Mouse (Mus musculus) 3T3-L1 (cell line): ENCODE data around the gene Ube4b.

ENCODE experiments used
- DNase-seq: peaks from one replicate; pipeline ENCODE4 v3.0.0-alpha.2; 2015; ENCODE audit warnings: low read depth, low spot score

Gene Ube4b

DNA sequence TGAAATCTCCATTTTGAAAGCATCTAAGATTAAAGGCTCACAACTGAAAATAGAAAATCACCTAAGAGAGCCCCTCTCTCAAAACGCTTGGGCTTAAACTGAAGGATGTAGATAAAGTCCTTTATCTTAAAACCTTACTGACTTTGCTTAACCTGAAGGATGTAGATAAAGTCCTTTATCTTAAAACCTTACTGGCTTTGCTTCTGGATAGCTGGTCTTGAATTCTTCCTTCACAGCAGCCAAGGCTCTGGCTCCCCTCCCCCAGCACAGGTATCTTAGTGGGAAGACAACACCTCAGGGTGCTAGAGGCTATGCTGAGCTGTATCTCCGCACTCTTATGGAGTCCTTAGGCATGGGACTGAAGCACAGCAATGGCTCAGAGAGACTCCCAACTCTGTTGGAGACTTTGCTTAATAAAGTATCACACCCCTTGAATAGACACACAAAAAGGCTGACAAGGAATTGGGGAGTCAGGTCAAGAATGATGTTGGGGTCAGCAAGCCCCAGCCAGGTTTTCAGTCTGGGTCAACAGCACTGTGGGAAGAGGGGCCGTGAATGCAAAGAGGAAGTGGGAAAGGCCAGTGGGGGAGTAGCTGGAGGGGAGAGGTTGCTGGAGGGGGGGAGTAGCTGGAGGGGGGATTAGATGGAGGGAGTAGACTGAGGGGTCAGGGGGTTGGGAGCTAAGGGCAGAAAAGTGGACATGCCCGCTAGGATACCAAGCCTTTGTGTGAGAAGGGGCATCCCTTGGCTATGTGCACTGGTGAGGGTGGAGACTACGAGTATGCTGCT, 86.9 kb downstream of the Ube4b start:
- no peak for DNase-seq

DNA sequence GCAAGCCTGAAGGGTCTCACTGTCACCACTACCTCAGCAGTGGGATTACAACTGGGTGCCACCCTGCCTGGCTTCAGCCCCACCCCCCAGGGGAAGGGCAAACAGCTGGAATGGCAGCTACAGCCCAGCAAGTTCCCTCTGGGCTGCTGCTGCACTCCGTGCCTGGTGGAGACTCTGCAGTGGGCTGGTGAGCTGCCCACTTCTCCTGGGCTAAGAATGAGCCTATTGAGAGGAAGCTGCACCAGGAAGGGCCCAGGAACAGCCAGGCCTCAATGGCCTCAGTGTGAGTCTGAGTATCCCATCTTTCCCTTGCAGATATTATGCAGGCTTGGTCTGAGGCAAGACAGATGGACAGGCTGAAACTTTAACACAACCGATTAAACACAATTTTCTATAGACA, 88.4 kb downstream of the Ube4b start:
- no peak for DNase-seq

DNA sequence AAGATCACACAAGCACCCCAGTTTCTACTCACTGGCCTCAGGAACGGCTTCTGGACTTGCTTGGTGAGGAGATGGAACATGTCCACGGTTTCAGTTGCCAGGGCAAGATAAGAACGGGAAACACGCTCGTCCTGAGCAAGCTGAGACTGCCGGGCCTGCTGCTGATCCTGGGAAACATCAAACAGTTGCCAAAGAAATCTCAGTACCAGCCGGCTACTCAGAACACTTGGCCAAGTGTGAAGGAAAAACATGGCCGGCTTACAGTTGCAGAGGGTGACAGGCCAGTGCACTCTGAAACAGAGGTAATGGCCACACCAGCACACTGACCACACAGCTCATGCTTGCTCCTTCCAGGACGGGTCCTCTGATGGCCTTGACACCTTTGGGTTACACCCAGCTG, 89.2 kb downstream of the Ube4b start:
- no peak for DNase-seq

DNA sequence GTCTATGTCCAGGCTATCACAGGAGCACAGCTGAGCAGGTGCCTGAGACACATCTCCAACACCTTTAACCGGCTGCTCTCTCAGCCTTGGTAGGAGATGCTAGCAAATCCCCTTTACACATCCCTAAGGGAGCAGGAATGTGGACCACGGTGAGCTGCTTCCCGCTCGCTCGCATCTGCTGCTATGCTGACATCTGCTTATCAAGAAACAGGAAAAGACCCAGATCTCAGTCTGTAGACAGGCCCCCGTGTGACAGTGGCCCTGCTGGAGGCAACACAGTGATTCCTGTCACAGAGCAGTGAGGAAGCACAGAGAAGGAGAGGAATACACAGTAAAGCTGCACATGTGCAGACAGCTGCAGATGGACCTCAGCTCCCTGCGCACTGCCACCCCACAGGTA, 90.2 kb downstream of the Ube4b start:
- DNase-seq, result no peak

DNA sequence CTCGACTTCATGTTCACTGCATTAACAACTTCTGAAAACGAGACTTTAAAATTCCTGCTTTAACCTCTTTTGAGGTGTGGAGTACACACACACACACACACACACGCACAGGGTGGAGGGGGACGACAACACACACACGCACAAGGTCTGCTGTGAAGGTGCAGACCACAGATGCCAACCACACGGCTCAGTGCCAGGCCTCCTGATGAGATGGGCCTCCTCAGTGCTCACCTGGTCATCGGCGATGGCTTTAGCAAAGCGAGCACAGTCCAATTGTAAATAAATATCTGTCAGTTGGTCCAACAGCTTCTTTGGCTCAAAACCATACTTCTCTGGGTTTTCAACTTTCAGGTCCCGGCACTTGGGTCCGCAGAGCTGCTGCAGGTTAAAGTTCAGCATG, 91.7 kb downstream of the Ube4b start:
- no peak for DNase-seq

DNA sequence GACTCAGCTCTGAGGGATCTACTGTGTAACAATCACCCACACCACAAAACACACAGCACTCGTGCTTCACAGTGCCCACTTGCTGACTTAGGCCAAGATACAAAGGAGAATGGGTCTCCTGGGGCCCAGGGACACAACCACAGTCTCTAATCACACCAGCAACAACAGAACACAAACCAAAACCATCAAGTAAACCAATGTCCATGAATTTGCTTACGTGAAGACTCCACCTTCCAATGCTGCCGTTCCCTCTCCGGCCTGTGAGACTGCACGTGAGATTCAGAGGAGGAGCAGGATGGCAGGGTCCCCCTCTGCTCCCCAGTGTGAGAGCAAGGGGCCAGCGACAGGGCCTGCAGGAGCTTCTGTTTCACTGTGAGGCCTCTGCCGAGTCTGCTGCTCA, 93.8 kb downstream of the Ube4b start:
- DNase-seq, result no peak

DNA sequence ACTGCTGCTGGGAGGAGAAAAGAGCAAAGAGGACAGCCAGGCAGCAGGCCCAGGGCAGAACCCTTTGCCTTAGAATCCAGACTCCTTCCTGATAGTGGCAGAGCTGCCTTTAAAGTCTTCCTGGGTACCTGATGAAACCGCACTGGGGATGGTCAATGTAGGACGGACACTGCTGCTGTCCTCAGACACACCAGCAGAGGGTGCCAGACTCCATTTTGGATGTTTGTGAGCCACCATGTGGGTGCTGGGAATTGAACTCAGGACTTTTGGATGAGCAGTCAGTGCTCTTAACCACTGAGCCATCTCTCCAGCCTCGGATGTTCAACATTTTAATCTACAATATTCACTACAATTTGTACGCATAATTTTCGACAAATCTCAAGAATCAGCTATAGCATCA, 96.1 kb downstream of the Ube4b start:
- no peak for DNase-seq

DNA sequence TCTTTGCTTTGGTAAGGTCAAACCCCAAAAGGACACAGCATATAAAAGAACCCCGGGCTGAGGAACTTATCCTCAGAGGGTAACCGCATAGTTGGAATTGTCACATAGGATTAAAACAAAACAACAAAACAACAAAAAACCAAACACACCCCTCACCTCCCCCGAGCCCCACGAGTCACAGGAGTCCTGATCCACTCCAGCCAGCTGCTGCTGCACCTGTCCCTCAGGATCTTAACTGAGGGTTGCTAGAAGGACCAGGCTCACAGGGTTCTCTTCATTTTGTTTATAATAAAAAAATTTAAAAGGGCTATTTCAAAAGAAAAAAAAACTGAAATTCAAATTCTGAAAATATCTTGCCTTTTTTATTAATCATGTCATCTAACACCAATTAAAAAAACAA, 97.8 kb downstream of the Ube4b start:
- DNase-seq, result no peak

DNA sequence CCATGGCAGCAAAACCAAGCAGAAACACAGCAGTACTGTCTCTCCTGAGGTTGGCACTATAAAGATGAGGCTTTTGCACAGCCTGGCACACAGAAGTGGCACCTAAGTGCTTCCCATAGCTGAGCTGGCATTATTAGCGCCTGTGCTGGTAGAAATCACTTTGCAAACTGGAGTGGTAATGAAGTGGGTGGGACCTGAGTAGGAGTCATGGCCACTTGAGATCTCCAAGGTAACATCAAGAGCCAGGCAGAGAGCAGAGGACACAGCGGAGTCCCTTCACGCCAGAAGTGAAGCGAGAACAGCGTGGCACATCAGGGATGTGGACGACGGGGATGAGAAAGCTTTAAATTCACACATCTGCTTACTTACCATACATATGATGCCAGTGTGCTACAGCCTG, 99.3 kb downstream of the Ube4b start:
- no peak for DNase-seq

DNA sequence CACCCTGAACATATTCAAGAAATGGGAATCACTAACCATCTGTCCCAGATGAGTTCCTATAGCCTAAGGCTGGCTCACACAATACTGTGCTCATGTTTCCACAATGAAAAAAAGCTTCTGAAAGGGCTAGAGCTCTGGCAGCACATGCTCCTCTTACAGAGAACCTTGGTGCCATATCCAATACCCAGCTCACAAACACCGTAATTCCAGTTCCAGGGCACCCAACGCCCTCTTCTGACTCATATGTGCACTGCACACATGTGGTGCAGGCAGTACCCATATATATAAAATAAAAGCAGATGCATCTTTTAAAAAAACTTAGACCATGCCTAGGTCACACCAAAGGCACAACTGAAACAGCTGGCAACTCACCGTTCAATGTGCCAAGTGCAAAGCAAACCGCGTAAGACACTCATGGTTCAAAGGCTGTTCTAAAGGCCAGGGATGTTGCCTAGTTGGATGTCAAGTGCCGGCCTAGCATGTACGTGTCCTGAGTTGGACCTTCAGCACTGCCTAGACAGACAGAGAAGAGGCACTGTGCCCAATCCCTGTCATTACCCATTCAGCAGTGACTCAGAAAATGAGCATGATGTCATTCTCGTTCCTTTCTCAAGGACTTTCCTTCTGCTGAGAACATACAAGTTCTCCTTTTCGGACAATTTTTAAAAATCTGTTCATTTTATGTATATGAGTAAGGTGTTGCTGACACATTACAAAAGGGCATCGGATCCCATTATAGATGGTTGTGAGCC, 101.0 kb downstream of the Ube4b start:
- DNase-seq, result peak; percentile 75

DNA sequence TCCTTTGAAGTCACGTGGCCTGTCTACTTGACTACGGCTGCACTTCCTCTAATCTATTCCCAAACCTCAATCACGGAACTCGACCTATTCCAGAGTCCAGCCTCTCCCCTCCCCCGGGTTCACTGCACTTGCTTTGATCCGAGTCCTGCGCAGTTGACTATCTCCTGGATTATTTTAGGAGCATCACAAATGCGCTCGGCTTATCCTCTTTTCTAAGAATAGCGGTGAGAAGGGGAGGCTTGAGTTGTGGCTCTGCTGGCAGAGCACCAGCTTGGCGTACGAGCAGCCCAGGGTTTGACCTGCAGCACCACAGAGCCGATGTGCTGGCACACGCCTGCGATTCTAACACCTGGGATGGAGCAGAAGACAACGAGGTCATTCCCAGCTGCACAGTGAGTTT, 102.8 kb downstream of the Ube4b start:
- DNase-seq, result no peak

DNA sequence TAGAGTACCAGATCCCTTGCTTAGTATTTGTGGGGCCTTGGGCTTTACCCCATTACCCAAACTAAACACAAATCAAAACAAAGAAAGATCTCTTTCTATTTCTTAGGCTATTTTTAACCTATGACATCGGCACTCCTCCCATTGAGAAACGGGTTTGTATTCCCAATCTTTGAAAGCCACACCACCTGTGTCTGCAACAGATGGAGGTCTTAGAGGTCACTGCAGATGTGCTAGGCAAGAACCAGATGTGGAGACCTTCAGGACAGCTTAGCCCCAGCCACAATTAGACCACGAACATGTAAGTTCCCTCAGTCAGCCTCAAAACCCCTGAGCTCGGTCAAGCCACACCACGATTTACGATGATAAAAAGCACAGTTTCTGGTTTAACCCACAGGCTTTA, 103.8 kb downstream of the Ube4b start:
- DNase-seq, result no peak

DNA sequence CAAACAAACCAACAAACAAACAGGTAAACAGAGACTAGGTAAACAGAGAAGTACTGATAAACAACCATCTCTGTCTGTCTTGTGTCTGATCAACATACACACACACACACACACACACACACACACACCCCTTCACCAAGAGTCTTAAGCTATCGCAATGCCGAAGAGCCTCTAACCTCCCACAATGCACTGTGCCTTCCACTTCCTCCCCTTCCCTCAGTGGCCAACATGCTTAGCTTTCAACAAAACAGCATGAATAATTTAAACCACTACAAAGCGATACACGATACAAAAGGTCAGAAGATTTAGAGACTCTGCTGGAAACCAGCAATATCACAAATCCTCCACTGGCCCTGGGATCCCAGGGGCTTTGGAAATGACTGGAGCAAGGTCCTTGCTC, 104.3 kb downstream of the Ube4b start:
- DNase-seq, result no peak

DNA sequence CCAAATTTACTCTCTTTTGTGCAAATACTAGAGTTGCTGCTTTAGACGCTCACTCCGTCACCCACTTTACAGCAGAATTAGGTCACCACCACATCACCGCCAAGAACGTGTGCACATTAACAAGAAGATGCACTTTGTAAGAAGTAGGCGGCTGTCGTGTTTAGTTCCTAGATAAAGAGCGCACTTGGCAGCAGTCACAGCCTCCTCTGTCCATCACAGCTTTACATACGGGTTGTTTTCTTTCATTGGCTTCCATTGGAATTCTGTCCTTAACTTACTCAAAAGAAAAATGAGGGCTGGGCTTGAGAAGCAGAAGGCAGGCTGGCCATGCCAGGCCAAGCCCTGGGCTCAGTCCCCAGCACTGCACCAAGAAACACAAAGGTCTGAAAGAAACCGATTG, 107.5 kb downstream of the Ube4b start:
- no peak for DNase-seq

DNA sequence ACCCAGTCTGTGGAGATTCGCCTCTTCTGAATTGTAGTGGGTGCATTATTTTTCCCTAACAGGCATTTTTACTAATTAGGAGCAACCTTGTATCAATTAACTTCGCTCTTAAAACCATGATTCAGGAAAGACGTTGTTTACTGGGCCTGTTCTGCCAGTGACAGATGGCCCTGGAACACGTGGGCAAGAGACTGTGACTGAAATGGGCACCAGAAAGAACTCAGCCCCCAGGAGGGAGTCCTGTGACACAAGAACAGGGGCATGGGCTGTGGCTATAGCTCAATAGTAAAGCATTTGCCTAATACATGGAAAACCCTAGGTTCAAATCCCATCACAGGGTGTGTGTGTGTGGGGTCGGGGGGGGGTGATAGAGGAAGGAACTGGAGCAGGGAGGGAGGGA, 109.2 kb downstream of the Ube4b start:
- no peak for DNase-seq

DNA sequence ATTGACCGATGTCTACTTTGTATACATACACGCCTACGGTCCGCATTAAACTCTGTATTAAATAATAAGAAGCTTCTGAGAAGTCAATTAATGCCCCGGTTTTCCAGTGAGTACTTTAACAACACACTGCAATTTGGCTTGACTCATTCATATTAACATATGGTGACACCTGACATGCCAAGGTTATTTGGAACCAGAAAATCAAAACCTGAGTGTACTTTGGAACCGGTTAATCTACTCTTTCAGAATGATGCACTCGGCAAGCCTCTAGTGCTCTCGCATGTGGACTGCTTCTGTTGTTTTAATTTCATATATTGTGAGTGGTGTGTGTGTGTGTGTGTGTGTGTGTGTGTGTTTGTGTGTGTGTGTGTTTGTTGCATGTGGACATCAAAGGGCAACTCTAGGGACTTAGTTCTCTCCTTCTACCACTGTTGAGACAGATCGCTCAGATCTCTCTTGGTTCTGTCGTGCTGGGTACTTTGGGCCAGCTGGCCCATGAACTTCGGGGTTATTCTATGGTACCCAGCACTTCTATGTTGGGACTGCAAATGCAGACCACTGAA, 112.2 kb downstream of the Ube4b start:
- no peak for DNase-seq

DNA sequence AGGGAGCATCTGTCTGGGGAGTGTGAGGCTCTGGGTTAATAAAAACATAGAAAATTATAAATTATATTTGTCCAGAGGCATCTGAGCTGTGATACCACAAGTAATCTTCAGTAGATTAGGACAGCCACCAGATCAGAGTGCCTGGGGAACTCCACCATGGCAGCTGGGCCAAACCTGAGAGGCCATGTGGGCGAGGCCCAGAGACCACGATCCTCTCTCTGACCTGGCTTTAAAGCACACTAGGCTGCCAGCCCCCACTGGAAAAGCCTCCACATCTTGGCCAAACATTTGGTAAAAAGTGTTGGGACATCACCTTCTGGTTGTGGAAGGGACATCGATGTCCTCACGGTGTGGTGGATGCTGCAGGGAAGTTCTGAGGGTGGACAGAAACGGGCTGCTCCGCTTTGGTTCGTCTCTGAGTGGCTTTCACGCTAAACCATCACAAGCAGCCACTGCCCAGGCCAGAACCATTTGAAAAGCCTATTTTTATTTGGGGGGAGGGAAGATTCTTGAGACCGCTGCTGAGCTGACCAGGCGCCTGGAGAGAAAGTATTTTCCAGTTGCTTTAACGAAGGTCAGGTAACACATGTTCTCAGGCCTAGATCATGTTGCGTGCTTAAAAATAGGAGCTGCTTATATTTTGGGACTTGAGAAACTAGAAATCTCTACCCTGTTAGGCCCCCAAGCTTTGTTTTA, 112.8 kb downstream of the Ube4b start:
- no peak for DNase-seq

DNA sequence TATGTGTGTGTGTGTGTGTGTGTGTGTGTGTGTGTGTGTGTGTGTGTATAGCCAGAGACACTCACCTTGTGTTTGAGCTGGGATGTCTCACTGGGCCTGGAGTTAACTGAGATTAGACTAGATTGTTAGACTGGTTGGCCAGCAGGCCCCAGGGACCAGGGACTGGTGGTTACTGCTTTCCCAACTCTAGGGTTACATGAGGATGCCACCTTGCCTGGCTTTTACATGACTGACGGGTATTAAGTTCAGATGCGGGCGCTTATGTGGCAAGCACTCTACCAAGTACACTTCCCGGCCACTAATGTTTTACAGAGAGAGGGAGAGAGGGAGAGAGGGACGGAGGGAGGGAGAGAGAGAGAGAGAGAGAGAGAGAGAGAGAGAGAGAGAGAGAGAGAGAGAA, 114.6 kb downstream of the Ube4b start:
- DNase-seq, result no peak

DNA sequence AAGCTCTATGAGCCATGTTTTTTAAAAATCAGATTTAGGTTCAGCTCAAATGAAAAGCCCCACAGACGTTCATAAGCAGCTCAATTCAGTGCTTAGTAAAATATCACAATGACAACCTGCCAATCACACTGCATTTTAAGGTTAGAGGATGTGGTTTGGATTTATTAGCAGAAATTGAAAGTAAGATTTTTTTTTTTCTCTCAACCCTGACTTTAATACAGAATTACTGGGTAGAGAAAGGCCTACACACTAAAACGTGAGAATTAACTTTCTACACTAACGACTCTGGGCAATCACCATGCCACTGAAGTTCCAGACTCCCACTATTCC, 118.1 kb downstream of the Ube4b start:
- DNase-seq, result no peak

DNA sequence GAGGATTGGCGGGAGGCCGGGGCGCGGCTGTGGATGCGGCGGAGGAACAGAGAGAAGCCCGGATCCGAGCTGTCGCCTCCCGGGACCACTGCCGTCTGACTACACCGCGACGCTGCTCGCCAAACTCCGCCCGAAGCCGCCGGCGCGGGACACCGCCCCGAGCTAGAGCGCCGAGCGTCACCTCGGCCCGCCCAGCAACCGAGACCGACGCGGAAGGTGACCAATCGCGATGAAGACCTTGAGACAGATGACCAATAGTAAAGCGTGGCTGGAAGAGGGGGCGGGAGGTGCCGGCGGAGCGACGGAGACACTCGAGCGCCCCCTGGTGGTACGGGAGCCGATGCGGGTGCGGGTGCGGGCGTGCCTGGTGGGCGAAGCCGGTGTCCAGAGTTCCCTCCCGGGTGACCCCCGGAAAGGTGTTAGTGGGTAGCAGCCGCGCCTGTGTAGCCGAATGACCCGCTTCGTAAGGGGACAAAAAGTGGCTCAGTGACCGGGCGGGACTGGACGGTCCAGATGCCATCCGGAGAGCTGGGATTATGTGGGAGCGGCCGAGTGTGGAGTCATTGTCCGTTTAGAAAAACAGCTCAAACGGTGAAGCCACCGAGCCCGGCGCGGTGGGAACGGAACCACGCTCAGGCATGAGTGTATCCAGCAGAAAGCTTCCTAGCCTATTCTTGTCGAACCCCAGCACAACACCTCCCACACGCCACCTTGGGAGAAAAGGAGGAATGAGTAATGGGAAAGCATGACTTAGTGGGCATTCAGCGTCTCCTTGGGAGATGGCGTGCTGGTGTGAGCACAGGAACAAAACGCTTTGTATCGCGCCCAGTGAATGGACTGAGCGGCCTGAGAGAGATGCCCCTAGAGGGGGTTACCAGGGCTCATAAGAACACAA, 118.7 kb downstream of the Ube4b start, which contains the start of gene Kif1b:
TSS of gene Kif1b (minus strand) at position 98 of the 895 bp plus-strand sequence.
- peak; percentile 90 for DNase-seq
